Mouse (Mus musculus): ENCODE measurements around the gene Apol6. TPM values are rescaled to one million over a fixed set of nuclear protein-coding genes. Genes with fewer than 3 reads are reported as not detected.

Gene Apol6
- total RNA-seq, 1 experiment from 2014 or later = not detected

DNA sequence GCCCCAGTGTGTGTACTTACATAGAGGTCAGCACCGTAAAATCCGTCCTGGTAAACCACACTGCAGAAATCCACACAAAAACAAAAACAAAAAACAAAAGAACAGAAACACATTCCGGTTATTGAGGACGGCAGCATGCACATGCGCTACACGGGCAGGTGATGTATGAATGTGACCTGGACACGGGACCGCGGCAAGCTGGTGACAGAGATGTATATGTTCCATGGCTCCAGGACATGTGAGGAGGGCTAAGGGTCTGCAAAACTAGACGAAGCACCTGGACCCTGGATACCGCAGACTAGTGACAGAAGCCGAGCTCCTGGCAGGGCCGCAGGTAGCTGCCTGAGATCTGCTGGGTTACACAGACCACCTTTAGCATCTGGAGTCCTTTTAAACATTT lies 49.9 kb downstream of the Apol6 start:
- ATAC-seq (replicated peaks; ENCODE audit: insufficient number of reproducible peaks, low FRiP score, low TSS enrichment, poor library complexity, severe bottlenecking) = no peak

DNA sequence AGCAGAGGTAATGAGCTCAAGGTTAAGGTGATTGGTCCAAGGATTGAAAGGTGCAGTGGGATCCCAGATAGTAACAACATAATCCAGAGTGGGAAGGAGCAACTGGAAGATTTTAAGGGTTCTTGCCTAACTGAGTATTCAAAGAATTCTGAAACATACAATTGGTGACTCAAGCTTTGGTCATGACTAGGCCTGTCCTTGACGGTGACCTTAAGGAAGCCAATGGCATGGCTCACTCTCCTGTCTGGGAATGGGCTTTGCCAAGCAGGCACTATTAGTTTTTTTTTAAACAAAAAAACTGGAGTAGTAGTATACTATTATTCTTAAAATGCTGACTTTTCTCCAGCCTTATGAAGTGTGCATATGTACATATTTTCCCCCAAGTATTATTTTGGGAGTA lies 50.7 kb downstream of the Apol6 start:
- ATAC-seq (replicated peaks; ENCODE audit: insufficient number of reproducible peaks, low FRiP score, low TSS enrichment, poor library complexity, severe bottlenecking) = no peak

GRCm38 (mm10) chr15:77097358-77097757 lies 52.8 kb downstream of the Apol6 start:
- no peak for ATAC-seq (replicated peaks; ENCODE audit: insufficient number of reproducible peaks, low FRiP score, low TSS enrichment, poor library complexity, severe bottlenecking)

DNA sequence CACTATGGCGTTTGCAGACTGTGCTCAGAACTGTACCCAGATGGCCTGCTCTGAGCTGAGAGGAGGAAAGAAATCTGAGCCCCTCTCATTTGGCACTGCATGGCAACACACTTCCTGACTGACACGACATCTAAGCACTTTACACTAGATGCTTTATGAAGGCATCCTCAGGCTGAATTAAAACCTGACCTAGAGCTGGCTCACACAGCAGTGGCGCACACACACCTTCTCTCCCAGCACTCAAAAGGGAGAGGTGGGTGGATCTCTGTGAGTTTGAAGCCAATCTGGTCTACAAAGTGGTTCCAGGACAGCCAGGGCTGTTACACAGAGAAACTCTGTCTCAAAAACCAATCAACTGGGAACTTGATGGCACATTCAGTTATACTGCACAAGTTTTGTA lies 55.2 kb downstream of the Apol6 start:
- ATAC-seq (replicated peaks; ENCODE audit: insufficient number of reproducible peaks, low FRiP score, low TSS enrichment, poor library complexity, severe bottlenecking) = no peak

GRCm38 (mm10) chr15:77102685-77103084 lies 58.2 kb downstream of the Apol6 start:
- ATAC-seq (replicated peaks; ENCODE audit: insufficient number of reproducible peaks, low FRiP score, low TSS enrichment, poor library complexity, severe bottlenecking) = no peak

DNA sequence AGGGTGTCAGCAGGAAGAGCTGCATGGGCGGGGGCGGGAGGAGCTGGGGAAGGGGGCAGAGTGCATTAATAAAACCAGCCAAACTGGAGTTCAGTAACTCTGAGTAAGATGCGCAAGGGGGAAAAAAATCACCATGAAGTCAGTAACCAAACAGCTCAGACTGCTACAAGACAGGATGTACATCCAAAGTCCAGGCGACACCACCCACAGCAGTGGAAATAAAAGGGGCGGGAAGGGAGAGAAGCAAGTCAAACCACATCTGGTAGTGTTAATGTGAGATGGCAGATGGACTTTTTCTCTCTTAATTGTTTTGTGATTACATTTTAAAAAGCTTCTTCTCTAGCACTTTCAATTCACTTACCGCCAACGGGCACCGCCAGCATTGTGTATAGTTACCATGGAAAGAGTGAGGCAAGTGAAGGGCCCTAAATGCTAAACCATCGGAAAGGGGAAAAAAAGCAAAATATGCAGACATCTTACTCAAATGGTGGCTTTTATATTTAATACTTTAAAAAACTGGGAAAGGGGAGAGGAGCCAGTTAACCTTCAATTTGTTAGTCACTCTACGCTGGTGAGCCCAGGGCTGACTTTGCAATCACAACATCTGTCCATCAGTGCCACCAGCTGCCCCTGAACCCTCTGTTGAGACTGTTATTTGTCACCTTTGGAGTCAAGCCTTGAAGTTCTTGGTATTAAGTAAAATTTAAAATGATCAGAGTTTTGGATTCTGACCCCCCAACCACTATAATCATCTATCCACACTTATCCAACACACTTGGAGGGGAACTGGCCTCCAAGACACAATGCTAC lies 60.0 kb downstream of the Apol6 start:
- ATAC-seq (replicated peaks; ENCODE audit: insufficient number of reproducible peaks, low FRiP score, low TSS enrichment, poor library complexity, severe bottlenecking) = no peak

GRCm38 (mm10) chr15:77105273-77105672 lies 60.7 kb downstream of the Apol6 start:
- no peak for ATAC-seq (replicated peaks; ENCODE audit: insufficient number of reproducible peaks, low FRiP score, low TSS enrichment, poor library complexity, severe bottlenecking)

Other genes with a start within 250 kb of the Apol6 start
- gene Zfp251, start 173.3 kb upstream of the Apol6 start, total RNA-seq (2017) = 4.3 to 12.5 TPM (median 5.7 TPM) in 3 replicates
- gene Zfp7, start 165.5 kb upstream of the Apol6 start, total RNA-seq (2017) = 6.2 to 15.4 TPM (median 8.2 TPM) in 3 replicates
- not detected in 3 replicates for gene Gm49527, start 165.4 kb upstream of the Apol6 start, total RNA-seq (2017)
- gene Zfp647, start 119.3 kb upstream of the Apol6 start, total RNA-seq (2017) = 0.97 TPM in 1 of 3 replicates, not detected in the others
- gene 1110038F14Rik, start 96.2 kb upstream of the Apol6 start, total RNA-seq (2017) = 25.1 to 39.8 TPM (median 32.8 TPM) in 3 replicates
- gene Mb, start 5.9 kb downstream of the Apol6 start, total RNA-seq (2017) = not detected in 3 replicates

All from monocyte, adult 5-6 weeks (primary cell).